In the genomic region with DNA sequence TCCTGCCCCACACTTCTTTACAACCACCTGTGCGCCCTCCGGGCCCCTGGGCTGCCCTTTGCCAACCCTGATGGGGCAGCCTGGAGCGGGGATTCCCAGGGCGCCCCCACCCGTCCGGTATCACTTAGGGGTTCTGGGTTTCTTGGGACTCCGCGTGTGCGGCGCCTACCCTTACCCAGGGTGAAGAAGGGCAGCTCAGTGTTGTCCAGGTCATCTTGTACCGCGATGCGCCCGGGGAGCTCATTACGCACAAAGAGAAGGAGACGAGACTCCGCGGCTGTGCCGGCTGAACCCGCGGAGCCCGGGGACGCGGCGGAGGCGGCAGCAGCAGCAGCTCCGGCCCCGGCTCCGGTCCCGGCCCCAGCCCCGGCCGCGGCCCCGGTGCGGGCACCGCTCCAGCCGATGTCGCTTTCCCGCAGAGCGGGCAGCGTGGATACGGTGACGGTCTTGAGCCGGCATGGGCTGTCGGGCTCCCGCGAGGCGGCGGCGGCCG, we compare ENCODE assay signal across 8 mouse cellular contexts. TPM values are rescaled to one million over a fixed set of nuclear protein-coding genes. Genes with fewer than 3 reads are reported as not detected.
DNase-seq lines count a peak whose midpoint lies in the region; ATAC-seq and TF ChIP-seq lines count a peak whose summit lies in the region.

No protein-coding gene starts in this region.

- intact Hi-C loops in gastrocnemius, adult 2 months (cut with DNase I) = no loop called here

- peaks cover 22% of the 10 kb centered on the region for H3K4me1 ChIP-seq in embryonic facial prominence, embryonic 10.5 days
- no peaks in the 10 kb centered on the region for H3K4me1 ChIP-seq in hindbrain, embryonic 11.5 days (replicated peaks; ENCODE audit: control insufficient read depth, insufficient read depth, low read length)
- no peaks in the 10 kb centered on the region for H3K4me1 ChIP-seq in liver, adult 2 months (ENCODE audit: control insufficient read depth, insufficient read depth, low read length)
- peaks cover 28% of the 10 kb centered on the region for H3K4me1 ChIP-seq in neural tube, embryonic 15.5 days

- no peaks in the 10 kb centered on the region for H3K9me3 ChIP-seq in embryonic facial prominence, embryonic 10.5 days
- no peaks in the 10 kb centered on the region for H3K9me3 ChIP-seq in hindbrain, embryonic 11.5 days (ENCODE audit: control insufficient read depth, low read length)
- H3K9me3 ChIP-seq in neural tube, embryonic 15.5 days (replicated peaks) = no peaks in the 10 kb centered on the region

- peak overlapping the region; percentile 72 for H3K4me3 ChIP-seq in gastrocnemius, adult 2 months
- peak overlapping the region; percentile 87 for H3K4me3 ChIP-seq in embryonic facial prominence, embryonic 10.5 days
- peak overlapping the region; percentile 81 for H3K4me3 ChIP-seq in hindbrain, embryonic 11.5 days (ENCODE audit: low read depth, low read length)
- peak overlapping the region; percentile 63 for H3K4me3 ChIP-seq in liver, adult 2 months (ENCODE audit: insufficient read depth, low read depth, low read length)
- peak overlapping the region; percentile 88 for H3K4me3 ChIP-seq in neural tube, embryonic 15.5 days (replicated peaks)

- under 1% methylated on average over 51 of the region's 51 CpGs for WGBS in embryonic facial prominence, embryonic 10.5 days
- WGBS in hindbrain, embryonic 11.5 days = under 1% methylated on average over 35 of the region's 51 CpGs
- 1% methylated on average over 48 of the region's 51 CpGs for WGBS in liver, adult 2 months
- under 1% methylated on average over 41 of the region's 51 CpGs for WGBS in neural tube, embryonic 15.5 days

- peaks cover 61% of the 10 kb centered on the region for H3K27me3 ChIP-seq in embryonic facial prominence, embryonic 10.5 days (replicated peaks; ENCODE audit: low read depth, poor library complexity, severe bottlenecking)
- peaks cover 4% of the 10 kb centered on the region for H3K27me3 ChIP-seq in hindbrain, embryonic 11.5 days (ENCODE audit: control insufficient read depth, insufficient read depth, low read length)
- peaks cover 9% of the 10 kb centered on the region; the same call in 1 of the 2 replicates for H3K27me3 ChIP-seq in liver, adult 2 months (ENCODE audit: control insufficient read depth, insufficient read depth, low read length)
- H3K27me3 ChIP-seq in neural tube, embryonic 15.5 days (replicated peaks) = 0 out of 2 replicates have a peak, but pooled peaks cover 5% of the 10 kb centered on the region

- peak; percentile 69 for ATAC-seq in hindbrain, embryonic 11.5 days (ENCODE audit: low FRiP score)
- peak; percentile 64 for ATAC-seq in neural tube, embryonic 15.5 days (ENCODE audit: low FRiP score)

- no peaks in the 10 kb centered on the region for H3K79me2 ChIP-seq in liver, adult 2 months (ENCODE audit: control insufficient read depth, insufficient read depth, low read length)

- peak overlapping the region; percentile 96 for H3K4me2 ChIP-seq in hindbrain, embryonic 11.5 days (replicated peaks; ENCODE audit: low read depth, low read length)
- H3K4me2 ChIP-seq in neural tube, embryonic 15.5 days = peak overlapping the region; percentile 71

- TF ChIP-seq POLR2A in liver, adult 2 months (IDR thresholded peaks at IDR 0.05; ENCODE audit: extremely low read depth, insufficient read depth, low read length) = no peak

- no peaks in the 10 kb centered on the region for H3K36me3 ChIP-seq in embryonic facial prominence, embryonic 10.5 days (replicated peaks)
- H3K36me3 ChIP-seq in hindbrain, embryonic 11.5 days (ENCODE audit: control insufficient read depth, insufficient read depth, low read length) = no peaks in the 10 kb centered on the region
- no peaks in the 10 kb centered on the region for H3K36me3 ChIP-seq in liver, adult 2 months (ENCODE audit: control insufficient read depth, insufficient read depth, low read length)
- no peaks in the 10 kb centered on the region for H3K36me3 ChIP-seq in neural tube, embryonic 15.5 days

- TF ChIP-seq CTCF in gastrocnemius, adult 2 months (IDR thresholded peaks at IDR 0.05) = no peak
- no peak for TF ChIP-seq CTCF in liver, adult 2 months (IDR thresholded peaks at IDR 0.05; ENCODE audit: low read depth, low read length)

- no peak overlapping the region for H3K27ac ChIP-seq in gastrocnemius, adult 2 months
- peak overlapping the region; percentile 81 for H3K27ac ChIP-seq in embryonic facial prominence, embryonic 10.5 days (replicated peaks)
- peak overlapping the region; percentile 51 for H3K27ac ChIP-seq in hindbrain, embryonic 11.5 days (ENCODE audit: low read depth, low read length)
- H3K27ac ChIP-seq in liver, adult 2 months (replicated peaks; ENCODE audit: insufficient read depth, low read depth, low read length) = no peak overlapping the region
- H3K27ac ChIP-seq in neural tube, embryonic 15.5 days (replicated peaks) = peak overlapping the region; percentile 90

- H3K9ac ChIP-seq in hindbrain, embryonic 11.5 days (ENCODE audit: low read depth, low read length) = peak overlapping the region; percentile 84
- peak overlapping the region; percentile 45 for H3K9ac ChIP-seq in liver, adult 2 months (ENCODE audit: low read depth, low read length)
- peak overlapping the region; percentile 98 for H3K9ac ChIP-seq in neural tube, embryonic 15.5 days (replicated peaks)

- peak; percentile 32 for DNase-seq in gastrocnemius, adult 2 months
- no peak for DNase-seq in gastrocnemius, adult 18-20 months (ENCODE audit: low spot score)
- DNase-seq in R1 (ENCODE audit: low read depth, low spot score) = peak; percentile 38
- peak; percentile 58 for DNase-seq in embryonic facial prominence, embryonic 10.5 days (ENCODE audit: low spot score)
- peak; percentile 68 for DNase-seq in hindbrain, embryonic 11.5 days (ENCODE audit: low spot score)
- DNase-seq in liver, adult 2 months (ENCODE audit: extremely low read depth, low read depth, low spot score) = no peak
- no peak for DNase-seq in thymus, postnatal 4 days

RNA-seq across cellular contexts. Expression of gene Astn2, which starts 0.7 kb away (rescaled TPM):
- total RNA-seq in gastrocnemius, adult 2 months (2021) = 1 to 10 TPM in 1 of 2 experiments, under 1 TPM in 1; 0.61 to 1.0 TPM
- total RNA-seq in gastrocnemius, adult 18-20 months (2021) = 1 to 10 TPM in 1 of 2 experiments, under 1 TPM in 1; 0.78 to 1.1 TPM
- polyA plus RNA-seq in embryonic facial prominence, embryonic 10.5 days (2016; fragmentation: Nextera tagmentation; extraction: Ambion mirVana) = 0.40 and 0.60 TPM in 2 replicates
- 0.68 and 1.2 TPM in 2 replicates for polyA plus RNA-seq in hindbrain, embryonic 11.5 days (2014; fragmentation: Nextera tagmentation; extraction: Ambion mirVana)
- total RNA-seq in liver, adult 2 months (2014; rRNA removed) = 1.2 and 1.3 TPM in 2 replicates
- polyA plus RNA-seq in liver, adult 2 months (2012; rRNA removed) = 0.52 and 0.77 TPM in 2 replicates
- polyA plus RNA-seq in neural tube, embryonic 15.5 days (2015; fragmentation: Nextera tagmentation; extraction: Ambion mirVana) = 2.5 and 3.9 TPM in 2 replicates

Comparison
In these comparisons a context has a peak if more than half of its experiments do, and no peak if none do; other contexts are left out.
1. DNase-seq: peak in gastrocnemius, adult 2 months (single experiment), R1 (single experiment), embryonic facial prominence, embryonic 10.5 days (single experiment) and hindbrain, embryonic 11.5 days (single experiment); none in gastrocnemius, adult 18-20 months (single experiment), liver, adult 2 months (single experiment) and thymus, postnatal 4 days (single experiment).
2. H3K27ac ChIP-seq: peak in embryonic facial prominence, embryonic 10.5 days (single experiment), hindbrain, embryonic 11.5 days (single experiment) and neural tube, embryonic 15.5 days (single experiment); none in gastrocnemius, adult 2 months (single experiment) and liver, adult 2 months (single experiment).
3. H3K9ac ChIP-seq: peak in every context shown above with its lines; median percentile 98 in neural tube, embryonic 15.5 days; 84 in hindbrain, embryonic 11.5 days; 45 in liver, adult 2 months.
4. Peak in every context shown above with its lines, with median percentiles within 50 percentile points of each other: H3K4me3 ChIP-seq.